Mouse (Mus musculus) kidney, adult 10 weeks (tissue): ENCODE measurements around the gene Olfr1391. TPM values are rescaled to one million over a fixed set of nuclear protein-coding genes. Genes with fewer than 3 reads are reported as not detected.

Experiments used
- polyA plus RNA-seq: library from polyadenylated mRNA; stranded (reverse); fragments of 350-450 nt; fragmentation: Illumina TruSeq; extraction: RNeasy Lipid Tissue Mini Kit (QIAGEN cat#74804); gene quantifications from one replicate; pipeline ENCODE4 v1.2.3, GENCODE M21; 2014; ENCODE audit warnings: low read depth, low replicate concordance

The Olfr1391 gene
- polyA plus RNA-seq: not detected

GRCm38 (mm10) chr11:49322442-49322841 lies at the start of gene Olfr1391:
TSS of gene Olfr1391 (plus strand) at chr11:49322742.

GRCm38 (mm10) chr11:49278222-49278621 lies 44.3 kb upstream of the Olfr1391 start, which contains the start of gene Olfr1393:
TSS of gene Olfr1393 (plus strand) at chr11:49278304.

GRCm38 (mm10) chr11:49284982-49285381 lies 37.6 kb upstream of the Olfr1391 start, which contains the start of gene Olfr1392:
TSS of gene Olfr1392 (plus strand) at chr11:49285282.

GRCm38 (mm10) chr11:49304441-49304840 lies 18.1 kb upstream of the Olfr1391 start, which contains the start of gene Olfr10:
TSS of gene Olfr10 (plus strand) at chr11:49304741.

GRCm38 (mm10) chr11:49334888-49335287 lies 12.3 kb downstream of the Olfr1391 start, which contains the start of gene Olfr1390:
TSS of gene Olfr1390 (plus strand) at chr11:49335188.

Other genes with a start within 250 kb of the Olfr1391 start
- 7.9 TPM for gene Ifi47, start 246.2 kb upstream of the Olfr1391 start, polyA plus RNA-seq
- gene Olfr1396, start 207.9 kb upstream of the Olfr1391 start, polyA plus RNA-seq: 2.2 TPM
- not detected for gene Olfr1395, start 180.5 kb upstream of the Olfr1391 start, polyA plus RNA-seq
- gene Olfr1394, start 168.4 kb upstream of the Olfr1391 start, polyA plus RNA-seq: not detected
- gene Btnl9, start 135.6 kb upstream of the Olfr1391 start, polyA plus RNA-seq: 20.0 TPM
- gene Zfp62, start 119.5 kb upstream of the Olfr1391 start, polyA plus RNA-seq: 91.5 TPM
- gene Mgat1, start 78.6 kb upstream of the Olfr1391 start, polyA plus RNA-seq: 38.5 TPM
- gene Olfr1393, start 44.4 kb upstream of the Olfr1391 start, polyA plus RNA-seq: 1.4 TPM
- 0.24 TPM for gene Olfr1392, start 37.5 kb upstream of the Olfr1391 start, polyA plus RNA-seq
- not detected for gene Olfr10, start 18.0 kb upstream of the Olfr1391 start, polyA plus RNA-seq
- not detected for gene Olfr1390, start 12.4 kb downstream of the Olfr1391 start, polyA plus RNA-seq
- gene Olfr1389, start 100.3 kb downstream of the Olfr1391 start, polyA plus RNA-seq: not detected
- gene Olfr1388, start 113.9 kb downstream of the Olfr1391 start, polyA plus RNA-seq: not detected
- gene Olfr1387, start 132.6 kb downstream of the Olfr1391 start, polyA plus RNA-seq: not detected
- gene Olfr1386, start 142.3 kb downstream of the Olfr1391 start, polyA plus RNA-seq: not detected
- gene Olfr1385, start 166.3 kb downstream of the Olfr1391 start, polyA plus RNA-seq: not detected
- not detected for gene Olfr1384, start 184.0 kb downstream of the Olfr1391 start, polyA plus RNA-seq
- gene Olfr1383, start 196.9 kb downstream of the Olfr1391 start, polyA plus RNA-seq: not detected
- not detected for gene Olfr1382, start 205.5 kb downstream of the Olfr1391 start, polyA plus RNA-seq
- not detected for gene Olfr1381, start 220.7 kb downstream of the Olfr1391 start, polyA plus RNA-seq
- not detected for gene Olfr1380, start 234.1 kb downstream of the Olfr1391 start, polyA plus RNA-seq